Comparison of ENCODE assay signal across 28 mouse cellular contexts in genomic region chr9:76252109-76252508, GRCm38 (mm10). TPM values are rescaled to one million over a fixed set of nuclear protein-coding genes. Genes with fewer than 3 reads are reported as not detected.
DNase-seq lines count a peak whose midpoint lies in the region; ATAC-seq and TF ChIP-seq lines count a peak whose summit lies in the region.
"Had no signal": no experiment of that assay in that cellular context is flagged by ENCODE, and none has a peak within 500 bp of the region (broad histone marks: within the 10 kb centered on the region; RNA-seq: fewer than 3 reads in every experiment).

No protein-coding gene starts in this region.

- dilution Hi-C loops in CH12.LX (cut with MboI; ENCODE audit: extremely low pct_ligation_motif_present, extremely low pct_unique_long_range_greater_than_20kb, low sequenced_read_pairs): no loop called here

- H3K36me3 ChIP-seq in midbrain, embryonic 11.5 days (ENCODE audit: control insufficient read depth, insufficient read depth, low read length): no peaks in the 10 kb centered on the region
- no peaks in the 10 kb centered on the region for H3K36me3 ChIP-seq in midbrain, embryonic 16.5 days (ENCODE audit: control insufficient read depth, insufficient read depth, low read length)
- H3K36me3 ChIP-seq in CH12.LX (replicated peaks in 1 of 2; ENCODE audit: control insufficient read depth in 1 of 2, insufficient read depth in 1 of 2, low read length in 1 of 2) (no peaks in the 10 kb centered on the region), ES-E14 (ENCODE audit: control insufficient read depth, insufficient read depth, low read length, poor library complexity, severe bottlenecking) (no peaks in the 10 kb centered on the region)
- no peaks in the 10 kb centered on the region for H3K36me3 ChIP-seq in stomach, postnatal 0 days (ENCODE audit: control insufficient read depth, insufficient read depth, low read length)
- H3K36me3 ChIP-seq: G1E had no signal

- WGBS in midbrain, embryonic 11.5 days: 92% methylated on average over 4 of the region's 4 CpGs
- 93% methylated on average over 4 of the region's 4 CpGs for WGBS in midbrain, embryonic 16.5 days
- 77% methylated on average over 4 of the region's 4 CpGs for WGBS in stomach, postnatal 0 days

- H3K4me3 ChIP-seq in midbrain, embryonic 11.5 days (ENCODE audit: low read depth, low read length): no peak overlapping the region
- H3K4me3 ChIP-seq in midbrain, embryonic 16.5 days (ENCODE audit: low read depth, low read length): no peak overlapping the region
- H3K4me3 ChIP-seq in CH12.LX (replicated peaks in 1 of 3; ENCODE audit: low read depth in 2 of 3, low read length in 2 of 3, poor library complexity in 1 of 3) (no peak overlapping the region), ES-E14 (ENCODE audit: insufficient read depth in 1 of 2, low read depth in 1 of 2, low read length in 2 of 2, poor library complexity in 1 of 2, severe bottlenecking in 1 of 2) (no peak overlapping the region)
- H3K4me3 ChIP-seq in stomach, postnatal 0 days (ENCODE audit: low read depth, low read length): no peak overlapping the region

- H3K4me1 ChIP-seq in midbrain, embryonic 11.5 days (ENCODE audit: control insufficient read depth, insufficient read depth, low read length): no peaks in the 10 kb centered on the region
- H3K4me1 ChIP-seq in midbrain, embryonic 16.5 days (ENCODE audit: control insufficient read depth, insufficient read depth, low read length): no peaks in the 10 kb centered on the region
- peaks cover 0 to 4% of the 10 kb centered on the region in 2 experiments; a peak in 1 of 4 replicates for H3K4me1 ChIP-seq in CH12.LX (ENCODE audit: control insufficient read depth in 1 of 2, insufficient read depth in 2 of 2)
- H3K4me1 ChIP-seq in ES-E14 (ENCODE audit: control insufficient read depth in 2 of 2, insufficient read depth in 2 of 2, low read length in 2 of 2, poor library complexity in 1 of 2): no peaks in the 10 kb centered on the region; a peak in 1 of 4 replicates
- no peaks in the 10 kb centered on the region for H3K4me1 ChIP-seq in stomach, postnatal 0 days (replicated peaks; ENCODE audit: control insufficient read depth, insufficient read depth)

- no peak overlapping the region for H3K4me2 ChIP-seq in midbrain, embryonic 11.5 days
- H3K4me2 ChIP-seq in midbrain, embryonic 16.5 days (ENCODE audit: low read length): no peak overlapping the region
- no peak overlapping the region for H3K4me2 ChIP-seq in CH12.LX (ENCODE audit: insufficient read depth, low read depth, poor library complexity, severe bottlenecking)
- H3K4me2 ChIP-seq in stomach, postnatal 0 days (replicated peaks; ENCODE audit: low read depth): no peak overlapping the region

- DNase-seq in heart, adult 11 months: peak; percentile 39
- no peak for DNase-seq in heart, adult 9 months (ENCODE audit: low spot score in 2 of 2)
- peak; percentile 56 for DNase-seq in midbrain, embryonic 11.5 days (ENCODE audit: low spot score, missing footprints)
- DNase-seq in CH12.LX (ENCODE audit: extremely low read depth) (no peak), ES-E14 (ENCODE audit: low read depth, low spot score) (no peak)
- DNase-seq in spleen, adult 18-20 months: no peak
- DNase-seq in stomach, postnatal 0 days (ENCODE audit: low spot score): no peak
- DNase-seq: adrenal gland, adult 2 months; adrenal gland, adult 8-10 months; adrenal gland, postnatal 10 days; adrenal gland, postnatal 14 days; adrenal gland, postnatal 25 days; adrenal gland, postnatal 36 days; B cell, adult 2 months; cerebellum, adult 11 months; cerebellum, adult 11-12 months; cerebellum, adult 18-20 months; cerebellum, adult 2 months had no signal

- no peak for TF ChIP-seq EP300 in CH12.LX (IDR thresholded peaks at IDR 0.05; ENCODE audit: low read length)
- TF ChIP-seq EP300 in stomach, postnatal 0 days (optimal IDR thresholded peaks at IDR 0.05): no peak

- no peaks in the 10 kb centered on the region for H3K79me2 ChIP-seq in CH12.LX (replicated peaks; ENCODE audit: control insufficient read depth, extremely low read depth, insufficient read depth, poor library complexity, severe bottlenecking)

- no peak overlapping the region for H3K27ac ChIP-seq in midbrain, embryonic 11.5 days (ENCODE audit: low read depth, low read length)
- H3K27ac ChIP-seq in midbrain, embryonic 16.5 days (ENCODE audit: low read length): no peak overlapping the region
- H3K27ac ChIP-seq in CH12.LX (ENCODE audit: insufficient read depth, low read depth): no peak overlapping the region
- no peak overlapping the region for H3K27ac ChIP-seq in ES-E14 (ENCODE audit: insufficient read depth, low read depth, low read length, poor library complexity, severe bottlenecking)
- no peak overlapping the region for H3K27ac ChIP-seq in stomach, postnatal 0 days (replicated peaks)

- no peak for ATAC-seq in midbrain, embryonic 11.5 days (ENCODE audit: low FRiP score)
- no peak for ATAC-seq in midbrain, embryonic 16.5 days
- no peak for ATAC-seq in stomach, postnatal 0 days (ENCODE audit: low FRiP score, low TSS enrichment)
- ATAC-seq: activated CD4-positive, CD25-positive, alpha-beta regulatory T cell, adult 4 months; CD4-positive, CD25-positive, alpha-beta regulatory T cell, adult 4 months; Patski had no signal

- no peak for TF ChIP-seq POLR2A in CH12.LX (IDR thresholded peaks at IDR 0.05; ENCODE audit: low read depth, low read length)

- in situ Hi-C loops in CH12.LX (cut with MboI; ENCODE audit: low pct_ligation_motif_present, low pct_unique_long_range_greater_than_20kb, low sequenced_read_pairs) (loop anchor here (25.0 kb wide), 1 partner anchor 410 kb away; no protein-coding TSS in a partner anchor), ES-E14 (cut with MboI; ENCODE audit: low sequenced_read_pairs in 2 of 2, unreplicated experiment in 2 of 2) (no loop called here)

- H3K9me3 ChIP-seq in midbrain, embryonic 11.5 days (ENCODE audit: control insufficient read depth, low read length): no peaks in the 10 kb centered on the region
- no peaks in the 10 kb centered on the region for H3K9me3 ChIP-seq in midbrain, embryonic 16.5 days (replicated peaks; ENCODE audit: control insufficient read depth, low read length, poor library complexity, severe bottlenecking)
- H3K9me3 ChIP-seq in CH12.LX (replicated peaks; ENCODE audit: low read length): no peaks in the 10 kb centered on the region
- H3K9me3 ChIP-seq in ES-E14 (ENCODE audit: control insufficient read depth, insufficient read depth, low read depth, low read length): no peaks in the 10 kb centered on the region
- H3K9me3 ChIP-seq in stomach, postnatal 0 days (ENCODE audit: control insufficient read depth, low read length): no peaks in the 10 kb centered on the region
- H3K9me3 ChIP-seq: G1E had no signal

- H3K27me3 ChIP-seq in midbrain, embryonic 11.5 days (ENCODE audit: control insufficient read depth, insufficient read depth, low read length): no peaks in the 10 kb centered on the region
- H3K27me3 ChIP-seq in midbrain, embryonic 16.5 days (ENCODE audit: control insufficient read depth, insufficient read depth, low read depth, low read length): no peaks in the 10 kb centered on the region
- no peaks in the 10 kb centered on the region for H3K27me3 ChIP-seq in CH12.LX (replicated peaks)
- H3K27me3 ChIP-seq in stomach, postnatal 0 days (ENCODE audit: control insufficient read depth, insufficient read depth, low read length): no peaks in the 10 kb centered on the region

- no peak for TF ChIP-seq CTCF in CH12.LX (conservative IDR thresholded peaks at IDR 0.05 in 1 of 2, IDR thresholded peaks at IDR 0.05 in 1 of 2; ENCODE audit: low read depth in 2 of 2, low read length in 2 of 2)
- no peak for TF ChIP-seq CTCF in stomach, postnatal 0 days (IDR thresholded peaks at IDR 0.05; ENCODE audit: low read depth)

- TF ChIP-seq RAD21 in CH12.LX (IDR thresholded peaks at IDR 0.05; ENCODE audit: low read depth, low read length): no peak

- no peak overlapping the region for H3K9ac ChIP-seq in midbrain, embryonic 11.5 days (ENCODE audit: low read length)
- no peak overlapping the region for H3K9ac ChIP-seq in midbrain, embryonic 16.5 days (ENCODE audit: low read depth, low read length)
- no peak overlapping the region for H3K9ac ChIP-seq in CH12.LX (ENCODE audit: insufficient read depth, low read depth)
- no peak overlapping the region for H3K9ac ChIP-seq in ES-E14 (ENCODE audit: insufficient read depth, low read depth, low read length, poor library complexity, severe bottlenecking)
- no peak overlapping the region for H3K9ac ChIP-seq in stomach, postnatal 0 days (ENCODE audit: low read length)

TF ChIP-seq in CH12.LX, 34 proteins besides CTCF, POLR2A, EP300 and RAD21:
- TF ChIP-seq ZNF384 (IDR thresholded peaks at IDR 0.05; ENCODE audit: low read depth, low read length) (no peak), MAFK (IDR thresholded peaks at IDR 0.05; ENCODE audit: insufficient replicate concordance, low read length) (peak; percentile 42; the same call in 1 of the 2 replicates)
TF ChIP-seq in CH12.LX: peak in this region for 1.

TF ChIP-seq in ES-E14, 5 proteins besides CTCF, POLR2A, EP300 and RAD21:
- TF ChIP-seq ZNF384 (IDR thresholded peaks at IDR 0.05; ENCODE audit: low read depth, low read length) (no peak), MAFK (IDR thresholded peaks at IDR 0.05; ENCODE audit: insufficient read depth, low read depth, low read length) (peak; percentile 58)

RNA-seq across cellular contexts. Expression of gene Gfral, which starts 38.7 kb away (rescaled TPM):
- polyA plus RNA-seq in midbrain, embryonic 11.5 days (2014; fragmentation: Nextera tagmentation; extraction: Ambion mirVana): not detected in 2 replicates
- polyA plus RNA-seq in midbrain, embryonic 16.5 days (2015; fragmentation: Nextera tagmentation; extraction: Ambion mirVana): not detected in 2 replicates
- total RNA-seq in CH12.LX (2012; rRNA removed): not detected in 2 replicates
- not detected in 2 replicates for total RNA-seq in CH12.LX (2014; rRNA removed)
- not detected in 2 replicates for polyA plus RNA-seq in CH12.LX (2012; ENCODE audit: insufficient read length, low read depth)
- not detected in 2 replicates for total RNA-seq in ES-E14 (2012; rRNA removed)
- not detected in 2 replicates for polyA plus RNA-seq in stomach, postnatal 0 days (2015; fragmentation: Nextera tagmentation; extraction: Ambion mirVana)
- total RNA-seq: adrenal gland, adult 18-20 months; adrenal gland, adult 2 months; adrenal gland, adult 8-10 months; adrenal gland, postnatal 10 days; adrenal gland, postnatal 14 days; adrenal gland, postnatal 25 days; adrenal gland, postnatal 36 days; adrenal gland, postnatal 4 days; G1E; MEL had no signal
- polyA plus RNA-seq: activated CD4-positive, CD25-positive, alpha-beta regulatory T cell, adult 4 months; adrenal gland, adult 2 months; brain, embryonic 14.5 days; C2C12; CD4-positive, CD25-positive, alpha-beta regulatory T cell, adult 4 months; cerebellum, adult 2 months; G1E; Patski had no signal

Comparison
In these comparisons a context has a peak if more than half of its experiments do, and no peak if none do; other contexts are left out.
1. DNase-seq: peak in heart, adult 11 months (single experiment) and midbrain, embryonic 11.5 days (single experiment); none in heart, adult 9 months (0 of 2), CH12.LX (single experiment), ES-E14 (single experiment), spleen, adult 18-20 months (0 of 2) and stomach, postnatal 0 days (single experiment).